Mouse (Mus musculus): ENCODE measurements around the gene Gad1. TPM values are rescaled to one million over a fixed set of nuclear protein-coding genes. Genes with fewer than 3 reads are reported as not detected.

Gad1 gene
- total and polyA plus RNA-seq, 2 experiments, result not detected

DNA sequence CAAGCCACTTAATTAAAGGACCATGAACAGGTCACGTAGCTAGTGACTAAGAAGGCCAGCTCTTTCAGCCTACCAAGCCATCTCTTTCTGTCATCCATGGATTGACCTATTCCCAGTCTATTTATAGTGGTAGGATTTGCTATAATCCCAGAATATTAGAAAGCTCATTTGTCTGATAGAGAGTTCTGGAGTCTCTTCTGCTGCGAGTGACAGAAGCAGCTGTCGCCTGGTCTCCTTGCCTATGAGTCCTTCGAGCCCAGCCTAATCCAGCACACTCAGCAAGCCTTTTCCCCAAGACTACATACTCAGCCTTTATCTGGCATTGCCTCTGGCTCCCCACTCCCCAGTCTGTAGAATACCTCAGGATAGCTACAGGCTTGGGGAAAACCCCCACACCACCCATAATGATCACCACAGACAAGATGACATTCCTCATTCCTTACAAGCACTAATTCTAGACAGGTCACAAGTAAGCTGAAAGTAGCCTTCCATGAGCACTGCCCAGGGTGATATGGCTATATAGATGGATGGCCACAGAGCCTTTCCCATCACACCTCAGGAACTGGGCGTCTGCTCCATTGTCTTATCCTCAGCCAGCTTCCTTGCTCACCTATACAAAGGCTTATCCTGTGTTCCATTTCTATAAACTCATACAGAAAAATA lies 81.3 kb downstream of the Gad1 start:
- WGBS, result 90% methylated on average over 5 of the region's 5 CpGs
- DNase-seq (ENCODE audit: extremely low read depth, low read depth, low spot score), result no peak

GRCm38 (mm10) chr2:70640968-70641367 lies 88.1 kb downstream of the Gad1 start:
- peak; percentile 39 for TF ChIP-seq CTCF (IDR thresholded peaks at IDR 0.05; ENCODE audit: low read depth, low read length)
- no peak for TF ChIP-seq POLR2A (IDR thresholded peaks at IDR 0.05; ENCODE audit: extremely low read depth, insufficient read depth, low read length)
- H3K79me2 ChIP-seq (ENCODE audit: control insufficient read depth, insufficient read depth, low read length), result no peaks in the 10 kb centered on the region
- no peak overlapping the region for H3K4me3 ChIP-seq (ENCODE audit: insufficient read depth, low read depth, low read length)
- no peaks in the 10 kb centered on the region for H3K27me3 ChIP-seq (ENCODE audit: control insufficient read depth, insufficient read depth, low read length)
- H3K27ac ChIP-seq (replicated peaks; ENCODE audit: insufficient read depth, low read depth, low read length), result no peak overlapping the region
- peaks cover 11% of the 10 kb centered on the region for H3K4me1 ChIP-seq (ENCODE audit: control insufficient read depth, insufficient read depth, low read length)
- no peaks in the 10 kb centered on the region for H3K36me3 ChIP-seq (ENCODE audit: control insufficient read depth, insufficient read depth, low read length)
- peak; percentile 52 for DNase-seq (ENCODE audit: extremely low read depth, low read depth, low spot score)
- no peak overlapping the region for H3K9ac ChIP-seq (ENCODE audit: low read depth, low read length)

More for the DNA sequence above, 81.3 kb downstream of the Gad1 start:
- H3K27me3 ChIP-seq (ENCODE audit: control insufficient read depth, insufficient read depth, low read length), result no peaks in the 10 kb centered on the region
- peaks cover 8% of the 10 kb centered on the region for H3K4me1 ChIP-seq (ENCODE audit: control insufficient read depth, insufficient read depth, low read length)
- TF ChIP-seq POLR2A (IDR thresholded peaks at IDR 0.05; ENCODE audit: extremely low read depth, insufficient read depth, low read length) (no peak), CTCF (IDR thresholded peaks at IDR 0.05; ENCODE audit: low read depth, low read length) (no peak)
- H3K79me2 ChIP-seq (ENCODE audit: control insufficient read depth, insufficient read depth, low read length), result no peaks in the 10 kb centered on the region
- no peak overlapping the region for H3K4me3 ChIP-seq (ENCODE audit: insufficient read depth, low read depth, low read length)
- H3K36me3 ChIP-seq (ENCODE audit: control insufficient read depth, insufficient read depth, low read length), result no peaks in the 10 kb centered on the region
- no peak overlapping the region for H3K27ac ChIP-seq (replicated peaks; ENCODE audit: insufficient read depth, low read depth, low read length)
- H3K9ac ChIP-seq (ENCODE audit: low read depth, low read length), result no peak overlapping the region

- H3K9ac ChIP-seq (ENCODE audit: low read depth, low read length), result peak overlapping the region; percentile 4; the same call in 1 of the 2 replicates
- peak; percentile 97 for DNase-seq (ENCODE audit: extremely low read depth, low read depth, low spot score)
Measured at GRCm38 (mm10) chr2:70642971-70643565, 90.2 kb downstream of the Gad1 start.

DNA sequence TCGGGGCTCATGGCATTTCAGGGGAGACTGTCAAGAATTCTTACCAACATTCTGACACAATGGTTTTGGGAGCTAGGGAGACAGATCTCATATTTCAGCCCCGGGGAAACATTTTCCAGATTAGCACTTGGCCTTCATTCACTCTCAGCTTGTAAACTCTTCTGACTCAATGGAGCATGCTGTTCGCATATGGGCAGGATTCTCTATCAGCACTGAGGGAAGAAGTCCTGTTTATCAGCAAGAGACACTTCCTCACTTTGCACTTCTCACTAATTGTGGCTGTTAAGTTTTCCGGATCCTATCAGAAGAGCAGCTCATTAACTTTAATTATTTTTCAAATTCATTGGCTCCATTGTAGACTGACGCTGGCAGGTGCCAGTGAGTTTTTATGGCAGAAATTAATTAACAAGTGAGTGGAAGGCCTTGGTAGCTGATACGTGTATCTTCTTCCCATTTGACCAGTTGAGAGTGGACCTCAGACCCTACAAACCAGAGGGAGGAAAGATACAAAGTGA lies 92.5 kb downstream of the Gad1 start:
- Histone ChIP-seq H3K27ac (replicated peaks; ENCODE audit: insufficient read depth, low read depth, low read length) (no peak overlapping the region), H3K27me3 (ENCODE audit: control insufficient read depth, insufficient read depth, low read length) (no peaks in the 10 kb centered on the region), H3K36me3 (ENCODE audit: control insufficient read depth, insufficient read depth, low read length) (no peaks in the 10 kb centered on the region), H3K4me3 (ENCODE audit: insufficient read depth, low read depth, low read length) (no peak overlapping the region), H3K9ac (ENCODE audit: low read depth, low read length) (no peak overlapping the region), H3K4me1 (ENCODE audit: control insufficient read depth, insufficient read depth, low read length) (peaks cover 11% of the 10 kb centered on the region), H3K79me2 (ENCODE audit: control insufficient read depth, insufficient read depth, low read length) (no peaks in the 10 kb centered on the region)
- 84% methylated on average over 6 of the region's 6 CpGs for WGBS
- TF ChIP-seq POLR2A (IDR thresholded peaks at IDR 0.05; ENCODE audit: extremely low read depth, insufficient read depth, low read length) (no peak), CTCF (IDR thresholded peaks at IDR 0.05; ENCODE audit: low read depth, low read length) (no peak)
- DNase-seq (ENCODE audit: extremely low read depth, low read depth, low spot score), result no peak

More at GRCm38 (mm10) chr2:70642971-70643565, 90.2 kb downstream of the Gad1 start:
- H3K79me2 ChIP-seq (ENCODE audit: control insufficient read depth, insufficient read depth, low read length), result no peaks in the 10 kb centered on the region
- H3K4me1 ChIP-seq (ENCODE audit: control insufficient read depth, insufficient read depth, low read length), result peaks cover 9% of the 10 kb centered on the region
- no peak overlapping the region for H3K4me3 ChIP-seq (ENCODE audit: insufficient read depth, low read depth, low read length)
- TF ChIP-seq POLR2A (IDR thresholded peaks at IDR 0.05; ENCODE audit: extremely low read depth, insufficient read depth, low read length) (no peak), CTCF (IDR thresholded peaks at IDR 0.05; ENCODE audit: low read depth, low read length) (no peak)
- H3K36me3 ChIP-seq (ENCODE audit: control insufficient read depth, insufficient read depth, low read length), result no peaks in the 10 kb centered on the region
- no peaks in the 10 kb centered on the region for H3K27me3 ChIP-seq (ENCODE audit: control insufficient read depth, insufficient read depth, low read length)
- WGBS, result 18% methylated on average over 16 of the region's 16 CpGs
- peak overlapping the region; percentile 70 for H3K27ac ChIP-seq (replicated peaks; ENCODE audit: insufficient read depth, low read depth, low read length)

DNA sequence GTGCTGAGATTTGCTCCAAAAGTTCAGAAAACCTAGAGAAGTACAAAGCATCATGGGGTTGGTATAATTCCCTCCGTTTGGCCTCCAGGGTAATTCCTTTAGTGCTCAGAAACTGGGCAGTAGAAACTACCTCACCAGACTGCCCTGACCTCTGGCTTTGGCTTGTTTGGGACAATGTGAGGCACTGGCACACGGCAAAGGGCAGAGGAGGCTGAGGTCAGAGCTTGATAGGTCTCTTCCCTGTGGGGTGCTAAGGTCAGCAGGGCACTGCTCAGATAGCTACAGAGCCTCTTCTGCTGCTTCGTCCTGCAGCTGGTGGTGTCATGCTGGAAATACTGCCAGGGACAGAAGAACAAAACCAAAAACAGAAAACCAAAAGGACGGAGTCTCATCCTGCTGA lies 94.8 kb downstream of the Gad1 start:
- peaks cover 11% of the 10 kb centered on the region for H3K4me1 ChIP-seq (ENCODE audit: control insufficient read depth, insufficient read depth, low read length)
- DNase-seq (ENCODE audit: extremely low read depth, low read depth, low spot score), result peak; percentile 98
- no peak overlapping the region for H3K4me3 ChIP-seq (ENCODE audit: insufficient read depth, low read depth, low read length)
- no peaks in the 10 kb centered on the region for H3K36me3 ChIP-seq (ENCODE audit: control insufficient read depth, insufficient read depth, low read length)
- WGBS, result 11% methylated on average over 4 of the region's 4 CpGs
- H3K79me2 ChIP-seq (ENCODE audit: control insufficient read depth, insufficient read depth, low read length), result no peaks in the 10 kb centered on the region
- H3K27me3 ChIP-seq (ENCODE audit: control insufficient read depth, insufficient read depth, low read length), result no peaks in the 10 kb centered on the region
- no peak overlapping the region for H3K9ac ChIP-seq (ENCODE audit: low read depth, low read length)
- TF ChIP-seq CTCF (IDR thresholded peaks at IDR 0.05; ENCODE audit: low read depth, low read length) (no peak), POLR2A (IDR thresholded peaks at IDR 0.05; ENCODE audit: extremely low read depth, insufficient read depth, low read length) (no peak)
- peak overlapping the region; percentile 79 for H3K27ac ChIP-seq (replicated peaks; ENCODE audit: insufficient read depth, low read depth, low read length)

DNA sequence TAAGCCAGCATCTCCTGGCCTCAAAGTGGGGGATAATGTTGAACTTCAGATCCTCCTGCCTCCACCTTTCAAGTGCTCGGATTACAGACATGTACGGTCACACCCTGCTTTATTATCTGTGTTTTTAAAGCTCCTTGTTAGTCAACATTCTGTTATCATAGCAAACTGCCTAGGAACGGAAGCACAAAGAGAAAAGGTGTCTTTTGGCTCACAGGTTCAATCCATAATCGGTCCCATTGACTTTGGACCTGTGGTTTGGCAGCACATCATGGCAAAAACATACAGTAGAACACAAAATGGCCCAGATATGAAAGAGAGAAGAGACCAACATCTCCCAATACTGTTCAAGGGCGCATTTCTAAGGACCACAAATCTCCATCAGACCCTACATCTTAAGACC lies 95.4 kb downstream of the Gad1 start:
- WGBS, result 33% methylated on average over 5 of the region's 5 CpGs
- Histone ChIP-seq H3K79me2 (ENCODE audit: control insufficient read depth, insufficient read depth, low read length) (no peaks in the 10 kb centered on the region), H3K4me3 (ENCODE audit: insufficient read depth, low read depth, low read length) (no peak overlapping the region), H3K27me3 (ENCODE audit: control insufficient read depth, insufficient read depth, low read length) (no peaks in the 10 kb centered on the region), H3K36me3 (ENCODE audit: control insufficient read depth, insufficient read depth, low read length) (no peaks in the 10 kb centered on the region), H3K9ac (ENCODE audit: low read depth, low read length) (no peak overlapping the region), H3K4me1 (ENCODE audit: control insufficient read depth, insufficient read depth, low read length) (peaks cover 8% of the 10 kb centered on the region), H3K27ac (replicated peaks; ENCODE audit: insufficient read depth, low read depth, low read length) (peak overlapping the region; percentile 79)
- TF ChIP-seq CTCF (IDR thresholded peaks at IDR 0.05; ENCODE audit: low read depth, low read length) (no peak), POLR2A (IDR thresholded peaks at IDR 0.05; ENCODE audit: extremely low read depth, insufficient read depth, low read length) (no peak)
- DNase-seq (ENCODE audit: extremely low read depth, low read depth, low spot score), result peak; percentile 91

Data from liver, adult 2 months (tissue).